Comparison of ENCODE assay signal across 21 mouse cellular contexts in genomic region chr9:91948746-91949145, GRCm38 (mm10).
DNase-seq lines count a peak whose midpoint lies in the region; ATAC-seq and TF ChIP-seq lines count a peak whose summit lies in the region.
"Had no signal": no experiment of that assay in that cellular context is flagged by ENCODE, and none has a peak within 500 bp of the region (broad histone marks: within the 10 kb centered on the region; RNA-seq: fewer than 3 reads in every experiment).

No protein-coding gene starts in this region.

- H3K27me3 ChIP-seq in hindbrain, postnatal 0 days (ENCODE audit: insufficient read depth, low read length) = no peaks in the 10 kb centered on the region
- no peaks in the 10 kb centered on the region for H3K27me3 ChIP-seq in hindbrain, embryonic 13.5 days
- H3K27me3 ChIP-seq: forebrain, embryonic 13.5 days; hindbrain, embryonic 12.5 days had no signal

- TF ChIP-seq POLR2A in lung, adult 2 months (IDR thresholded peaks at IDR 0.05; ENCODE audit: borderline replicate concordance, extremely low read depth, low read depth, low read length) = no peak

- TF ChIP-seq CTCF in hindbrain, postnatal 0 days (IDR thresholded peaks at IDR 0.05; ENCODE audit: low read depth) = no peak
- no peak for TF ChIP-seq CTCF in lung, adult 2 months (IDR thresholded peaks at IDR 0.05; ENCODE audit: insufficient read depth, low read length)

- no peak overlapping the region for H3K4me3 ChIP-seq in hindbrain, postnatal 0 days (ENCODE audit: low read length)
- no peak overlapping the region for H3K4me3 ChIP-seq in hindbrain, embryonic 13.5 days
- H3K4me3 ChIP-seq in lung, adult 2 months (replicated peaks; ENCODE audit: extremely low read depth, low read depth, low read length) = no peak overlapping the region
- H3K4me3 ChIP-seq: forebrain, embryonic 10.5 days; forebrain, embryonic 13.5 days; hindbrain, embryonic 12.5 days had no signal

- no peak overlapping the region for H3K4me2 ChIP-seq in hindbrain, postnatal 0 days (ENCODE audit: low read depth, low read length)
- H3K4me2 ChIP-seq in hindbrain, embryonic 13.5 days = no peak overlapping the region
- H3K4me2 ChIP-seq: forebrain, embryonic 13.5 days; heart, embryonic 11.5 days; hindbrain, embryonic 12.5 days had no signal

- no peaks in the 10 kb centered on the region for H3K4me1 ChIP-seq in hindbrain, postnatal 0 days (ENCODE audit: insufficient read depth, low read length)
- H3K4me1 ChIP-seq in hindbrain, embryonic 13.5 days (replicated peaks) = no peaks in the 10 kb centered on the region
- no peaks in the 10 kb centered on the region for H3K4me1 ChIP-seq in lung, adult 2 months (ENCODE audit: control insufficient read depth, insufficient read depth, low read length)
- H3K4me1 ChIP-seq: forebrain, embryonic 10.5 days; forebrain, embryonic 13.5 days; hindbrain, embryonic 12.5 days had no signal

- H3K9me3 ChIP-seq in hindbrain, postnatal 0 days (ENCODE audit: low read length) = no peaks in the 10 kb centered on the region
- no peaks in the 10 kb centered on the region for H3K9me3 ChIP-seq in hindbrain, embryonic 13.5 days
- H3K9me3 ChIP-seq: forebrain, embryonic 10.5 days; forebrain, embryonic 13.5 days; hindbrain, embryonic 12.5 days had no signal

- WGBS in hindbrain, postnatal 0 days = 70% methylated on average over 1 of the region's 1 CpGs
- WGBS in hindbrain, embryonic 13.5 days = 79% methylated on average over 1 of the region's 1 CpGs
- 72% methylated on average over 1 of the region's 1 CpGs for WGBS in lung, adult 2 months

- no peaks in the 10 kb centered on the region for H3K36me3 ChIP-seq in hindbrain, postnatal 0 days (ENCODE audit: insufficient read depth, low read length)
- H3K36me3 ChIP-seq in hindbrain, embryonic 13.5 days = no peaks in the 10 kb centered on the region
- H3K36me3 ChIP-seq: forebrain, embryonic 10.5 days; hindbrain, embryonic 12.5 days had no signal

- peak; percentile 54 for DNase-seq in cerebellum, adult 9-11 months
- DNase-seq in cerebellum, adult 8-10 months = no peak
- peak; percentile 63 for DNase-seq in hindbrain, postnatal 0 days (ENCODE audit: low spot score)
- DNase-seq in brain, adult 2 months (ENCODE audit: low read depth, low spot score) = peak; percentile 64
- peak; percentile 18 for DNase-seq in retina, embryonic 14.5 days (ENCODE audit: low spot score)
- no peak for DNase-seq in lung, adult 2 months
- DNase-seq: adrenal gland, adult 2 months; adrenal gland, postnatal 14 days; gastrocnemius, postnatal 14 days; heart, adult 11 months; kidney, adult 18-20 months had no signal

- H3K9ac ChIP-seq in hindbrain, postnatal 0 days (replicated peaks; ENCODE audit: low read length) = no peak overlapping the region
- no peak overlapping the region for H3K9ac ChIP-seq in hindbrain, embryonic 13.5 days
- H3K9ac ChIP-seq: forebrain, embryonic 13.5 days; hindbrain, embryonic 12.5 days had no signal

- peak; percentile 80 for ATAC-seq in hindbrain, postnatal 0 days
- ATAC-seq in hindbrain, embryonic 13.5 days (ENCODE audit: low FRiP score) = no peak
- ATAC-seq: CD4-positive, CD25-positive, alpha-beta regulatory T cell, adult 4 months; forebrain, embryonic 13.5 days; forebrain, embryonic 16.5 days; hindbrain, embryonic 16.5 days; inflammation-experienced regulatory T-cells, adult 6 months; intestine, embryonic 16.5 days had no signal

- no peak overlapping the region for H3K27ac ChIP-seq in hindbrain, postnatal 0 days
- no peak overlapping the region for H3K27ac ChIP-seq in hindbrain, embryonic 13.5 days
- H3K27ac ChIP-seq: forebrain, embryonic 10.5 days; forebrain, embryonic 13.5 days; hindbrain, embryonic 12.5 days had no signal

Comparison
In these comparisons a context has a peak if more than half of its experiments do, and no peak if none do; other contexts are left out.
1. DNase-seq: peak in cerebellum, adult 9-11 months (single experiment), hindbrain, postnatal 0 days (single experiment), brain, adult 2 months (single experiment) and retina, embryonic 14.5 days (single experiment); none in cerebellum, adult 8-10 months (single experiment) and lung, adult 2 months (single experiment).